Mouse (Mus musculus): ENCODE results near the gene Myoz1. TPM values are rescaled to one million over a fixed set of nuclear protein-coding genes. Genes with fewer than 3 reads are reported as not detected.

The Myoz1 gene
- 0.14 TPM in 1 of 2 replicates, not detected in the other for polyA plus RNA-seq (2012; rRNA removed)

DNA sequence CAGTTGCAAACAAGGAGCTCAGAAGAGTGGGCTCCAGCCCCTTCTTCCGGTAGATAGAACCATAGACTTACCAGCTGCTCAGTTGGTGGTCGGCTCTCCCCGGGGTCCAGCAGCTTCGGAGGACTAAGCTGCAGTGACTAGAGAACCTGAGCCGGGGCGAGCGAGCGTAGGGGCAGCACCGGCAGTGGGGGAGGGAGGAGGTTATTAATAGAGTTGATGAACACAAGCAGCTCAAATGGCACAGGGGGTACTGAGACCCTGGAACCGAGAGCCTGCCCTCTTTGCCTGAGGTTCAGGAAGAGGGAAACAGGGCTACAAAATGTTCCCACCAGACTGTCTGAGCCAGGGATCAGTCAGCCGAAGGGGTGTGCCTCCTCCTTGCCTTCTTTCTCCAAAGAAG, at the start of gene Myoz1:
Gene Myoz1 (minus strand): TSS at position 180 of the 400 bp plus-strand sequence.

DNA sequence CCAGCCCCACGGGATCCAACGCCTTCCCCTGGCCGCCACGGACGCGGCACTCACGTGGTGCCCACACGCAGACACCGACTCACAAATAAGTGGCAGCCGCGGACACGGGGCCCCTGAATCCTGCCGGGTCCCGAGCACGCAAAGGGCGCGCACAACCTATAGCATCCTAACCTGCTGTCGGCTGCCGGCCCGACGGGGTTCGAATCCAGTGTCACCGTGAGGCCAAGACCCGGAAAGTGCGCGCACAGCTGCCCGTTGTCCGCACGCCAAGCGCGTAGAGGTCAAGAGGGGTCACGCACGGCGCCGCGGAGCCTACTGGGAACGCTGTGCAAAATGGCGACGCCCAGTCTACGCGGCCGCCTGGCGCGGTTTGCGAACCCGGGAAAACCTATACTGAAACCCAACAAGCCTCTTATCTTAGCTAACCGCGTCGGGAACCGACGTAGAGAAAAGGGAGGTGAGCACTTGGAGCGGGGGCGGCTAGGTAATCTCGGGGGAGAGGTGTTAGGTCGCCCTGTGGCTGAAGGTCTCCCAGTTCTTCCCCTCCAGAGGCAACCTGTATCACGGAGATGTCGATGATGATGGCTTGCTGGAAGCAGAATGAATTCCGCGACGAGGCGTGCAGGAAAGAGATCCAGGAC, 46.5 kb upstream of the Myoz1 start, which contains the start of gene Chchd1:
Gene Chchd1 (plus strand): TSS at position 266 of the 641 bp plus-strand sequence.

DNA sequence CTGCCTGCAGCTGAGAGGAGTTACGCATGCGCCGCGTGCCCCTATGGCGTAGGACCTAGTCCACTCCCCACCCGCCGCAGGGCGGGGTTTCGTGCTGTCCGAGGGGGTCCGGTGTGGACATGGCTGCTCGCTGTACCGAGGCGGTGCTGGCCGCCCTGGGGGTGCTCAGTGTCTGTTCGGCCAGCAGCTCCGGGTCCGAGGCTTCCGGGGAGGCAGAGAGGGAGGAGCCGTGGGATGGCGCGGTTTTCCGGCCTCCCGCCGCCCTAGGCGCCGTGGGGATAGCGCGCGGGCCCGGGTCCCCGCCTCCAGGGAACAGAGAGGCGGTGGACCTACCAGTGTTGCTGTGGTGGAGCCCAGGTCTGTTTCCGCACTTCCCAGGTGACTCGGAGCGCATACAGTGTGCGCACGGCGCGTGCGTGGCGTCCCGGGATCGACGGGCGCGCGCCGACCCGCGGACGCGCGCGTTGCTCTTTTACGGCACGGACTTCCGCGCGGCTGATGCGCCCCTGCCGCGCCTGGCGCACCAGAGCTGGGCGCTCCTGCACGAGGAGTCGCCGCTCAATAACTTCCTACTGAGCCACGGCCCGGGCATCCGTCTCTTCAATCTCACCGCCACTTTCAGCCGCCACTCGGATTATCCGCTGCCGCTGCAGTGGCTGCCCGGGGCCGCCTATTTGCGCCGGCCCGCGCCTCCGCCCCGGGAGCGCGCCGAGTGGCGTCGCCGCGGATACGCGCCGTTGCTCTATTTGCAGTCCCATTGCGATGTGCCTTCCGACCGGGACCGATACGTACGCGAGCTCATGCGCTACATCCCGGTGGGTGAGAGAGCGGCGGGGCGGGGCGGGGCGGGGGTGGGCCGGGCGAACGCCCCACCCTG, 38.8 kb upstream of the Myoz1 start, which contains the start of gene Fut11:
Gene Fut11 (plus strand): TSS at position 85 of the 877 bp plus-strand sequence.

DNA sequence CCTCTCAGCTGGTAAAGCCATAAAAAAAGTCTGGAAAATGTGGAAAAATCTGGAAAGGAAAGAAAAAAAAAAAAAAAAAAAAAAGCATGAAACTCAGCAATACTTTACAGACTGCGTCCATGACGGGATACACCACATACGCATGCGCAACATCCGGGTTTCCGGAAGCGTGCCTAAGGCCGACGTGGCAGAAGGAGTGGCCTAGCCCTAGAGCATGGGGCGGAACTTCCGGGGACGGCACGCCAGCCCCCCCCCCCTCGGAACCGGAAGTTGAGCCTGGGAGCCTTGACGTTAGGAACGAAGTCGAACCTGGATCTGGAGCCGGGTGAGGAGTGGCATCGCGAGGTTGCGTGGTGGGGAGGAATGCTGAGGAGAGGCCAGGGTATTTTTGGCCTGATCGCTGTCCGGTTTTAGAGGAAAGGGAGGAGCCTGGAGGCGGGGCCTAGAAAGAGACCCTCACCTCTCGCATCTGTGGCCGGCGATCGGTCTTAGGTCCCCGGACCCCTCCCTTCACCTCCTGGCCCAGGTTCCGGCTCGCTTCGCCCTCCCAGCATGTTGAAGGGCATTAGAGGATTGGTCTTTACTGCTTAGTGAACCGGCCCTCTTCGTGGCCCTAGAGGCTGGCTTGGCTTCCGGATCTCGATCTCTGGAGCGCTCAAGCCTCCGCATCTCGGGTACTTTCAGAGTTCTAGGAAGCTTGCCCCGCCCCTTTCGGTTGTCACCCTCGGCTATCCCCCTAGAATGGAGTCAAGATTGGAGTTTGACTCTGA, 17.9 kb upstream of the Myoz1 start, which contains the start of gene Sec24c:
Gene Sec24c (plus strand): TSS at position 245 of the 770 bp plus-strand sequence.

DNA sequence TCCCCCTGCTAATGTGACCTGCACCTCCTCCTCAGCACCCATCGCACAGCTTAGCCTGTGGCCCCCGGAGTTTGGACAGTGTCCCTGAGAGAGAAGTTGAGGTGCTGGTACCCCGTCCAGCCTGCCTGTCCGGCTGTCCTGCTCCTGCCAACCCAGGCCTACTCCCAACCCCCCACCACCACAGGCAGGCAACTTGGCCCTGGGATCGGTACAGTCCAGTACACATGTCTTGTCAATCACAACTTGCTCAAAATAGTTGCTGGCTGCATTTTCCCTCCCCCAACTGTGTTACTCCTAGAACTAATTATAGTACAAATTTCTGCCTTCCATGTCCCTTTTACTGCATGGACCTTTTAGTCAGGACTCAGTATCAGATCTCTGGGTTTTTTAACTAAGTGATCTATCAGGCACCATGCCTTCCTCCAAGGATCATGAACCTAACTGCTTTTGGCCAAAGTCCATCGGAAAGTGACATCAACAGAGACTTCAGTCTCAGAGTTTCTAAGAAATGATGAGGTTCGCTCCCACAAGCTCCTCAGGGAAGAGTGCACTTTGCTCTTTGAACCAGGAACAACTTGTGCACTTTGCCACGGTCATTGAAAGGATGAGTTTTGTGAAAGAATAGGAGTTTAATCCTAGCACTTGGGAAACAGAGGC, 11.9 kb upstream of the Myoz1 start, which contains the start of gene Synpo2l:
Gene Synpo2l (minus strand): TSS at position 201 of the 657 bp plus-strand sequence.

DNA sequence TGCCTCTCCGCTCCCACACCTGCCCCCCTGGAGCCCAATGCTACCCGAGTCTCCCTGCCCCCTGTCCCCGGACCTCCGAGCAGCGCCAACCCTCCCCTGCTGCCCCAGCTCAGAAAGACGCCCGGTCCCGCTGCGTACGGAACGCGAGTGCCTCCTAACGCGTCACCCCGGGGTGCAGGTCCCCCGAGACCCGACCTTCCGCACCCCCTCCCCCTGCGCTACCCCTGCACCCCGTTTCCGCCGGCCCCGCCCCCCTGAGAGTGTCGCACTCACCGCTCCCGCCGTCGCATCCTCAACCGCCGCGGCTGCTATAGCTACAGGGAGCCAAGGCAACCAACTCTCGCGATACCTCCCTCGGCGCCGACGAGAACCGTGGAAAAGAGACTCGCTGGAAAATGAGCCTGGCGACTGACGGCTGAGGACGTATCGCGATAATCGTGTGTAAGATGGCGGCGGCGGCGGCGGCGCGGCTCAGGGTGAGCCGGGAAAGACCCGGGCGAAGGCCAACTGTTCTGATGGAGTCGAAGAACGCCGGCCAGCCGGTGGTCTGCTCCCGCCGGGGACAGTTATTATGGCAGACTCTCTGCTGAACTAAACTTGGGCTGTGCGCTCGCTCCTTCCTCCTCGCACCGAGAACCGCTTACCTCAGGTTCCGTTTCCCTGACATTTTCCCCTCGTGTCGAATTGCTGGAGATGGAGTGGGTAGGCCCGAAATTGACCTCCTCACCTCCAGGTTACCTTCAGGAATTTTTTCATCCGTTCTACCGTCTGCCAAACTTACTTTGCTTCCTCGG, 15.5 kb downstream of the Myoz1 start, which contains the start of gene Usp54:
Gene Usp54 (minus strand): TSS at position 420 of the 794 bp plus-strand sequence.

Other genes with a start within 250 kb of the Myoz1 start
- 1.2 TPM in 2 replicates for gene Cfap70, start 204.3 kb downstream of the Myoz1 start, polyA plus RNA-seq (2012; rRNA removed)
- 89.2 and 116 TPM in 2 replicates for gene Anxa7, start 176.4 kb downstream of the Myoz1 start, polyA plus RNA-seq (2012; rRNA removed)
- gene Mss51, start 159.6 kb downstream of the Myoz1 start, polyA plus RNA-seq (2012; rRNA removed): 0.30 and 0.32 TPM in 2 replicates
- gene Ppp3cb, start 110.0 kb downstream of the Myoz1 start, polyA plus RNA-seq (2012; rRNA removed): 6.5 and 8.3 TPM in 2 replicates
- 9.4 and 13.0 TPM in 2 replicates for gene Usp54, start 15.5 kb downstream of the Myoz1 start, polyA plus RNA-seq (2012; rRNA removed)
- gene Synpo2l, start 11.8 kb upstream of the Myoz1 start, polyA plus RNA-seq (2012; rRNA removed): 0.15 and 0.26 TPM in 2 replicates
- gene Sec24c, start 17.8 kb upstream of the Myoz1 start, polyA plus RNA-seq (2012; rRNA removed): 273 and 281 TPM in 2 replicates
- 53.0 and 81.9 TPM in 2 replicates for gene Fut11, start 38.4 kb upstream of the Myoz1 start, polyA plus RNA-seq (2012; rRNA removed)
- 24.3 and 35.0 TPM in 2 replicates for gene Chchd1, start 46.5 kb upstream of the Myoz1 start, polyA plus RNA-seq (2012; rRNA removed)
- gene Zswim8, start 51.0 kb upstream of the Myoz1 start, polyA plus RNA-seq (2012; rRNA removed): 313 and 413 TPM in 2 replicates
- gene Ndst2, start 78.0 kb upstream of the Myoz1 start, polyA plus RNA-seq (2012; rRNA removed): 57.2 and 65.6 TPM in 2 replicates
- gene Camk2g, start 137.5 kb upstream of the Myoz1 start, polyA plus RNA-seq (2012; rRNA removed): 99.6 and 105 TPM in 2 replicates
- gene Plau, start 180.1 kb upstream of the Myoz1 start, polyA plus RNA-seq (2012; rRNA removed): 24.2 and 24.8 TPM in 2 replicates